Comparison of ENCODE assay signal across 12 mouse cellular contexts in the genomic region with DNA sequence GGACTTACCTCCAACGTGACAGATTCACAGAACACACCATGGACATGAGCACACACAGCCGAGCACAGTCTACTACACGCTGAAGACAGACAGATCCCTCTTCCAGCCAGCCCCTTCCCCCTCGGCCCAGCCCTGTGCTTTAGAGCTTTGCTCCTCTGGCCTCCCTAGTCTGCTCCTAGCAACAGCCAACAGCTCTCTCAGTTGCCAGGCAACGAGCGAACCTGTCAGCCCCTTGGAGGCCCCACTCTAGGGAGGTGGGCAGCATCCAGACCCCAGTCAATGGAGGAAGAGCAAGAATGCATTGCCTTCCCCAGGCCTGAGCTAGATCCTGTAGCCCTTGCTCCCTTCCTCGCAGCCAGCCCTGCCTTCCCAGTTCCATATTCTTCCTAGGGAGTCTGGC. TPM values are rescaled to one million over a fixed set of nuclear protein-coding genes. Genes with fewer than 3 reads are reported as not detected.
DNase-seq lines count a peak whose midpoint lies in the region; ATAC-seq lines count a peak whose summit lies in the region.
"Had no signal": no experiment of that assay in that cellular context is flagged by ENCODE, and none has a peak within 500 bp of the region (broad histone marks: within the 10 kb centered on the region; RNA-seq: fewer than 3 reads in every experiment).

No protein-coding gene starts in this region.

- no peak overlapping the region for H3K4me3 ChIP-seq in heart, embryonic 11.5 days (ENCODE audit: low read depth, low read length)
- H3K4me3 ChIP-seq in hindbrain, embryonic 15.5 days, result no peak overlapping the region
- H3K4me3 ChIP-seq in neural tube, embryonic 11.5 days (ENCODE audit: low read depth, low read length), result no peak overlapping the region
- H3K4me3 ChIP-seq: liver, embryonic 15.5 days; myocyte had no signal

- no peak for ATAC-seq in heart, embryonic 11.5 days (replicated peaks; ENCODE audit: insufficient number of reproducible peaks, low FRiP score, low TSS enrichment)
- peak; percentile 35; the same call in 1 of the 2 replicates for ATAC-seq in hindbrain, embryonic 15.5 days (ENCODE audit: low FRiP score, low read depth)
- peak; percentile 61 for ATAC-seq in neural tube, embryonic 11.5 days (ENCODE audit: insufficient read depth, low FRiP score, low TSS enrichment)

- WGBS in heart, embryonic 11.5 days (ENCODE audit: insufficient replicate concordance), result 29% methylated on average over 7 of the region's 7 CpGs
- WGBS in hindbrain, embryonic 15.5 days, result 6% methylated on average over 7 of the region's 7 CpGs
- 23% methylated on average over 7 of the region's 7 CpGs for WGBS in neural tube, embryonic 11.5 days

- no peaks in the 10 kb centered on the region for H3K27me3 ChIP-seq in heart, embryonic 11.5 days (ENCODE audit: control insufficient read depth, insufficient read depth, low read length)
- H3K27me3 ChIP-seq in hindbrain, embryonic 15.5 days, result no peaks in the 10 kb centered on the region
- H3K27me3 ChIP-seq in neural tube, embryonic 11.5 days (ENCODE audit: control insufficient read depth, insufficient read depth, low read length), result no peaks in the 10 kb centered on the region
- H3K27me3 ChIP-seq: liver, embryonic 15.5 days had no signal

- peak overlapping the region; percentile 27; the same call in 1 of the 2 replicates for H3K4me2 ChIP-seq in heart, embryonic 11.5 days
- peak overlapping the region; percentile 34 for H3K4me2 ChIP-seq in hindbrain, embryonic 15.5 days
- peak overlapping the region; percentile 27 for H3K4me2 ChIP-seq in neural tube, embryonic 11.5 days (ENCODE audit: low read depth)
- H3K4me2 ChIP-seq: liver, embryonic 15.5 days had no signal

- 0 out of 2 replicates have a peak overlapping the region, but pooled peaks have one; percentile 7 for H3K27ac ChIP-seq in heart, embryonic 11.5 days (ENCODE audit: low read depth, low read length)
- peak overlapping the region; percentile 77 for H3K27ac ChIP-seq in hindbrain, embryonic 15.5 days (replicated peaks)
- peak overlapping the region; percentile 72 for H3K27ac ChIP-seq in neural tube, embryonic 11.5 days (ENCODE audit: low read depth, low read length)
- H3K27ac ChIP-seq: liver, embryonic 15.5 days had no signal

- peak overlapping the region; percentile 17; the same call in 1 of the 2 replicates for H3K9ac ChIP-seq in heart, embryonic 11.5 days (ENCODE audit: low read depth, low read length)
- peak overlapping the region; percentile 5; the same call in 1 of the 2 replicates for H3K9ac ChIP-seq in hindbrain, embryonic 15.5 days
- peak overlapping the region; percentile 23; the same call in 1 of the 2 replicates for H3K9ac ChIP-seq in neural tube, embryonic 11.5 days (ENCODE audit: low read length)
- H3K9ac ChIP-seq: liver, embryonic 15.5 days had no signal

- H3K9me3 ChIP-seq in heart, embryonic 11.5 days (replicated peaks; ENCODE audit: control insufficient read depth, low read length), result no peaks in the 10 kb centered on the region
- H3K9me3 ChIP-seq in hindbrain, embryonic 15.5 days, result no peaks in the 10 kb centered on the region
- no peaks in the 10 kb centered on the region for H3K9me3 ChIP-seq in neural tube, embryonic 11.5 days (ENCODE audit: control insufficient read depth, low read length)
- H3K9me3 ChIP-seq: liver, embryonic 15.5 days had no signal

- DNase-seq in heart, adult 18-20 months, result no peak
- DNase-seq in embryo, embryonic 9.5 days (ENCODE audit: extremely low spot score), result peak; percentile 72
- DNase-seq in neural tube, embryonic 11.5 days (ENCODE audit: low spot score), result peak; percentile 84
- no peak for DNase-seq in frontal cortex, postnatal 36 days (ENCODE audit: low spot score in 2 of 2)
- no peak for DNase-seq in thymus, postnatal 0 days (ENCODE audit: low spot score)
- no peak for DNase-seq in ovary, postnatal 14 days (ENCODE audit: low spot score)
- DNase-seq: adrenal gland, postnatal 10 days had no signal

- H3K4me1 ChIP-seq in heart, embryonic 11.5 days (ENCODE audit: control insufficient read depth, insufficient read depth, low read length), result peaks cover 28% of the 10 kb centered on the region
- peaks cover 49% of the 10 kb centered on the region for H3K4me1 ChIP-seq in hindbrain, embryonic 15.5 days (replicated peaks)
- H3K4me1 ChIP-seq in neural tube, embryonic 11.5 days (ENCODE audit: control insufficient read depth, insufficient read depth, low read length), result peaks cover 37% of the 10 kb centered on the region

- no peaks in the 10 kb centered on the region for H3K36me3 ChIP-seq in heart, embryonic 11.5 days (ENCODE audit: control insufficient read depth, insufficient read depth, low read length)
- no peaks in the 10 kb centered on the region for H3K36me3 ChIP-seq in hindbrain, embryonic 15.5 days
- H3K36me3 ChIP-seq in neural tube, embryonic 11.5 days (ENCODE audit: control insufficient read depth, insufficient read depth, low read length), result no peaks in the 10 kb centered on the region

RNA-seq across cellular contexts. Expression of a gene that starts 1.9 kb away (rescaled TPM):
- 308 and 316 TPM in 2 replicates for polyA plus RNA-seq in heart, embryonic 11.5 days (2014; fragmentation: Nextera tagmentation; extraction: Ambion mirVana)
- total RNA-seq in heart, adult 18-20 months (2021), result 100 to 1,000 TPM; 241 to 253 TPM
- polyA plus RNA-seq in hindbrain, embryonic 15.5 days (2015; fragmentation: Nextera tagmentation; extraction: Ambion mirVana), result 332 and 343 TPM in 2 replicates
- 434 and 452 TPM in 2 replicates for polyA plus RNA-seq in neural tube, embryonic 11.5 days (2014; fragmentation: Nextera tagmentation; extraction: Ambion mirVana)
- 466 and 479 TPM in 2 replicates for polyA plus RNA-seq in thymus, postnatal 0 days (2015; fragmentation: Nextera tagmentation; extraction: Ambion mirVana)

RNA-seq across cellular contexts. Expression of a gene that starts 28.0 kb away (rescaled TPM):
- polyA plus RNA-seq in heart, embryonic 11.5 days (2014; fragmentation: Nextera tagmentation; extraction: Ambion mirVana), result 5.1 and 5.3 TPM in 2 replicates
- 10 to 100 TPM; 20.4 to 22.9 TPM for total RNA-seq in heart, adult 18-20 months (2021)
- polyA plus RNA-seq in hindbrain, embryonic 15.5 days (2015; fragmentation: Nextera tagmentation; extraction: Ambion mirVana), result 4.6 and 5.1 TPM in 2 replicates
- polyA plus RNA-seq in neural tube, embryonic 11.5 days (2014; fragmentation: Nextera tagmentation; extraction: Ambion mirVana), result 2.6 and 3.0 TPM in 2 replicates
- polyA plus RNA-seq in thymus, postnatal 0 days (2015; fragmentation: Nextera tagmentation; extraction: Ambion mirVana), result 1.4 and 1.8 TPM in 2 replicates

RNA-seq across cellular contexts. Expression of a gene that starts 32.3 kb away (rescaled TPM):
- polyA plus RNA-seq in heart, embryonic 11.5 days (2014; fragmentation: Nextera tagmentation; extraction: Ambion mirVana), result 2.8 and 3.3 TPM in 2 replicates
- total RNA-seq in heart, adult 18-20 months (2021), result 10 to 100 TPM; 48.3 to 61.0 TPM
- polyA plus RNA-seq in hindbrain, embryonic 15.5 days (2015; fragmentation: Nextera tagmentation; extraction: Ambion mirVana), result 41.4 and 43.3 TPM in 2 replicates
- 6.8 and 7.2 TPM in 2 replicates for polyA plus RNA-seq in neural tube, embryonic 11.5 days (2014; fragmentation: Nextera tagmentation; extraction: Ambion mirVana)
- 0.60 and 1.1 TPM in 2 replicates for polyA plus RNA-seq in thymus, postnatal 0 days (2015; fragmentation: Nextera tagmentation; extraction: Ambion mirVana)

RNA-seq across cellular contexts. Expression of a gene that starts 42.4 kb away (rescaled TPM):
- 0.42 and 1.2 TPM in 2 replicates for polyA plus RNA-seq in heart, embryonic 11.5 days (2014; fragmentation: Nextera tagmentation; extraction: Ambion mirVana)
- total RNA-seq in heart, adult 18-20 months (2021), result not detected
- polyA plus RNA-seq in hindbrain, embryonic 15.5 days (2015; fragmentation: Nextera tagmentation; extraction: Ambion mirVana), result 2.0 and 3.6 TPM in 2 replicates
- polyA plus RNA-seq in neural tube, embryonic 11.5 days (2014; fragmentation: Nextera tagmentation; extraction: Ambion mirVana), result 1.9 and 2.4 TPM in 2 replicates
- 0.62 and 0.85 TPM in 2 replicates for polyA plus RNA-seq in thymus, postnatal 0 days (2015; fragmentation: Nextera tagmentation; extraction: Ambion mirVana)
- total RNA-seq: heart, adult 8-10 months had no signal
- polyA plus RNA-seq: myocyte had no signal

RNA-seq across cellular contexts. Expression of a gene that starts 49.6 kb away (rescaled TPM):
- 57.5 and 59.1 TPM in 2 replicates for polyA plus RNA-seq in heart, embryonic 11.5 days (2014; fragmentation: Nextera tagmentation; extraction: Ambion mirVana)
- 10 to 100 TPM; 48.5 to 48.8 TPM for total RNA-seq in heart, adult 18-20 months (2021)
- polyA plus RNA-seq in hindbrain, embryonic 15.5 days (2015; fragmentation: Nextera tagmentation; extraction: Ambion mirVana), result 16.3 and 17.3 TPM in 2 replicates
- polyA plus RNA-seq in neural tube, embryonic 11.5 days (2014; fragmentation: Nextera tagmentation; extraction: Ambion mirVana), result 35.2 and 39.0 TPM in 2 replicates
- polyA plus RNA-seq in thymus, postnatal 0 days (2015; fragmentation: Nextera tagmentation; extraction: Ambion mirVana), result 43.6 and 48.7 TPM in 2 replicates

Comparison
In these comparisons a context has a peak if more than half of its experiments do, and no peak if none do; other contexts are left out.
1. H3K27ac ChIP-seq: peak in every context shown above with its lines; median percentile 77 in hindbrain, embryonic 15.5 days; 72 in neural tube, embryonic 11.5 days; 7 in heart, embryonic 11.5 days.
2. DNase-seq: peak in embryo, embryonic 9.5 days (single experiment) and neural tube, embryonic 11.5 days (single experiment); none in heart, adult 18-20 months (0 of 2), frontal cortex, postnatal 36 days (0 of 2), thymus, postnatal 0 days (single experiment) and ovary, postnatal 14 days (single experiment).
3. Peak in every context shown above with its lines, with median percentiles within 50 percentile points of each other: H3K4me2 ChIP-seq and H3K9ac ChIP-seq.